Mouse (Mus musculus) myocyte (in vitro differentiated cells): ENCODE data around the gene 4930404N11Rik.

Source experiments
- CEBPB ChIP-seq: IDR thresholded peaks from 2 replicates; pipeline ENCODE4 v1.6.1; 2011; ENCODE audit warnings: mild to moderate bottlenecking, moderate library complexity; ENCODE audit not compliant: poor library complexity, insufficient read depth, severe bottlenecking
- POLR2A ChIP-seq: IDR thresholded peaks from one replicate; pipeline ENCODE4 v1.6.1; 2011; ENCODE audit warnings: low read depth, mild to moderate bottlenecking, control low read depth, moderate library complexity; ENCODE audit not compliant: insufficient read length
- TCF12 ChIP-seq: IDR thresholded peaks from one replicate; pipeline ENCODE4 v1.6.1; 2011; ENCODE audit warnings: mild to moderate bottlenecking, control low read depth; ENCODE audit not compliant: poor library complexity, insufficient read depth, severe bottlenecking

- TF ChIP-seq TCF12 (no peak), POLR2A (no peak), CEBPB (no peak)
Observed at GRCm38 (mm10) chr10:81387716-81388115, 22.1 kb upstream of the 4930404N11Rik start.
